Mouse (Mus musculus) intestine, embryonic 14.5 days (tissue): ENCODE measurements around the gene Aars. TPM values are rescaled to one million over a fixed set of nuclear protein-coding genes. Genes with fewer than 3 reads are reported as not detected.

Experiments
- ATAC-seq: fragments of 200-750 bp; cut with Nextera tagmentation; replicated peaks from 2 replicates; pipeline ENCODE4 v1.8.0; 2017; ENCODE audit warnings: low read depth, moderate number of reproducible peaks, moderate TSS enrichment, moderate library complexity; ENCODE audit not compliant: low FRiP score, low TSS enrichment
- DNase-seq: peaks from one replicate; pipeline ENCODE4 v3.0.0-alpha.2; 2018; ENCODE audit warnings: low spot score
- H3K27ac ChIP-seq: fragments of 300-500 bp; sonication (generic); 2 replicates; pipeline ENCODE4 v1.5.1; 2014; ENCODE audit warnings: low read depth, mild to moderate bottlenecking, control low read depth
- H3K27me3 ChIP-seq: fragments of 300-500 bp; sonication (generic); replicated peaks from 2 replicates; pipeline ENCODE4 v1.6.1; 2014; ENCODE audit warnings: low read length, control low read depth; ENCODE audit not compliant: control insufficient read depth, insufficient read depth
- H3K36me3 ChIP-seq: fragments of 300-500 bp; sonication (generic); 2 replicates; pipeline ENCODE4 v1.6.1; 2014; ENCODE audit warnings: low read length, control low read depth; ENCODE audit not compliant: control insufficient read depth, insufficient read depth
- H3K4me1 ChIP-seq: fragments of 300-500 bp; sonication (generic); replicated peaks from 2 replicates; pipeline ENCODE4 v1.6.1; 2014; ENCODE audit warnings: low read length, control low read depth, mixed read lengths; ENCODE audit not compliant: control insufficient read depth, insufficient read depth
- H3K4me2 ChIP-seq: fragments of 300-500 bp; sonication (generic); 2 replicates; pipeline ENCODE4 v1.6.1; 2014; ENCODE audit warnings: low read length
- H3K4me3 ChIP-seq: fragments of 300-500 bp; sonication (generic); 2 replicates; pipeline ENCODE4 v1.5.1; 2014; ENCODE audit warnings: low read depth, low read length, control low read depth, mixed read lengths
- H3K9ac ChIP-seq: fragments of 300-500 bp; sonication (generic); 2 replicates; pipeline ENCODE4 v1.6.1; 2014; ENCODE audit warnings: mild to moderate bottlenecking, low read length
- H3K9me3 ChIP-seq: fragments of 300-500 bp; sonication (generic); 2 replicates; pipeline ENCODE4 v1.6.1; 2016; ENCODE audit warnings: low read length, control low read depth; ENCODE audit not compliant: control insufficient read depth
- WGBS: fragments of 180-500 bp; shearing (Covaris S2); extraction: QIAGEN DNeasy Blood & Tissue Kit; methylation state at CpG from one replicate; pipeline ENCODE4 v1.1.7; 2014; 5-methylcytosine and 5-hydroxymethylcytosine counted together
- polyA plus RNA-seq: library from polyadenylated mRNA; unstranded; fragments of >200 nt; fragmentation: Nextera tagmentation; extraction: Ambion mirVana; gene quantifications from 2 replicates; pipeline ENCODE4 v1.2.1, GENCODE M21; 2014

Aars gene
- polyA plus RNA-seq, 1 experiment from 2014 or later: 52.7 TPM

GRCm38 (mm10) chr8:111027391-111027937, 5.5 kb upstream of the Aars start:
- under 1% methylated on average over 31 of the region's 31 CpGs for WGBS
- DNase-seq (peak; percentile 94), ATAC-seq (peak; percentile 89)
- Histone ChIP-seq H3K9ac (peak overlapping the region; percentile 65), H3K36me3 (no peaks in the 10 kb centered on the region), H3K27me3 (no peaks in the 10 kb centered on the region), H3K4me1 (peaks cover 8% of the 10 kb centered on the region; the same call in 1 of the 2 replicates), H3K4me3 (peak overlapping the region; percentile 89), H3K9me3 (no peaks in the 10 kb centered on the region), H3K4me2 (peak overlapping the region; percentile 73), H3K27ac (peak overlapping the region; percentile 60; the same call in 1 of the 2 replicates)

GRCm38 (mm10) chr8:111029589-111029988, 3.4 kb upstream of the Aars start:
- WGBS: 62% methylated on average over 4 of the region's 4 CpGs
- H3K9me3 ChIP-seq: no peaks in the 10 kb centered on the region
- no peak for DNase-seq
- H3K4me3 ChIP-seq: no peak overlapping the region
- peaks cover 11% of the 10 kb centered on the region for H3K4me1 ChIP-seq
- no peaks in the 10 kb centered on the region for H3K27me3 ChIP-seq
- no peak overlapping the region for H3K27ac ChIP-seq
- no peak for ATAC-seq
- no peak overlapping the region for H3K9ac ChIP-seq
- H3K4me2 ChIP-seq: no peak overlapping the region
- no peaks in the 10 kb centered on the region for H3K36me3 ChIP-seq

GRCm38 (mm10) chr8:111030045-111030444, 2.9 kb upstream of the Aars start:
- no peak overlapping the region for H3K4me2 ChIP-seq
- no peaks in the 10 kb centered on the region for H3K9me3 ChIP-seq
- H3K27me3 ChIP-seq: no peaks in the 10 kb centered on the region
- H3K27ac ChIP-seq: no peak overlapping the region
- ATAC-seq (no peak), DNase-seq (no peak)
- peaks cover 16% of the 10 kb centered on the region for H3K4me1 ChIP-seq
- 70% methylated on average over 6 of the region's 6 CpGs for WGBS
- H3K9ac ChIP-seq: no peak overlapping the region
- H3K36me3 ChIP-seq: no peaks in the 10 kb centered on the region
- H3K4me3 ChIP-seq: no peak overlapping the region

GRCm38 (mm10) chr8:111031572-111031971, 1.4 kb upstream of the Aars start, which contains the start of gene Ddx19b:
Gene Ddx19b (minus strand): TSS chr8:111031751.
- no peak within 1 kb of the TSS for H3K27ac ChIP-seq
- peaks cover 1% of the 10 kb centered on the region for H3K36me3 ChIP-seq
- no peak for DNase-seq
- H3K27me3 ChIP-seq: no peaks in the 10 kb centered on the region
- no peaks in the 10 kb centered on the region for H3K9me3 ChIP-seq
- H3K4me1 ChIP-seq: peaks cover 19% of the 10 kb centered on the region
- H3K4me3 ChIP-seq: no peak within 1 kb of the TSS
- 95% methylated on average over 19 of the region's 19 CpGs for WGBS
- H3K9ac ChIP-seq: no peak within 1 kb of the TSS
- H3K4me2 ChIP-seq: no peak within 1 kb of the TSS
- no peak for ATAC-seq

- ATAC-seq (peak; percentile 99), DNase-seq (peak; percentile 95)
- Histone ChIP-seq H3K27ac (peak overlapping the region; percentile 72), H3K9me3 (no peaks in the 10 kb centered on the region), H3K36me3 (peaks cover 22% of the 10 kb centered on the region), H3K4me3 (peak overlapping the region; percentile 77), H3K27me3 (no peaks in the 10 kb centered on the region), H3K9ac (peak overlapping the region; percentile 81), H3K4me2 (peak overlapping the region; percentile 79), H3K4me1 (peaks cover 11% of the 10 kb centered on the region)
- 5% methylated on average over 37 of the region's 37 CpGs for WGBS
Measured at GRCm38 (mm10) chr8:111033482-111034215, 705 bp downstream of the Aars start.

- no peaks in the 10 kb centered on the region for H3K27me3 ChIP-seq
- no peaks in the 10 kb centered on the region for H3K9me3 ChIP-seq
- ATAC-seq (peak; percentile 26; the same call in 1 of the 2 replicates), DNase-seq (no peak)
- peaks cover 28% of the 10 kb centered on the region for H3K36me3 ChIP-seq
- H3K4me2 ChIP-seq: peak overlapping the region; percentile 79
- H3K4me1 ChIP-seq: peaks cover 11% of the 10 kb centered on the region
- peak overlapping the region; percentile 77 for H3K4me3 ChIP-seq
- peak overlapping the region; percentile 72 for H3K27ac ChIP-seq
- 18% methylated on average over 12 of the region's 12 CpGs for WGBS
- peak overlapping the region; percentile 81 for H3K9ac ChIP-seq
Measured at GRCm38 (mm10) chr8:111034276-111034675, 1.3 kb downstream of the Aars start.

GRCm38 (mm10) chr8:111036591-111036990, 3.6 kb downstream of the Aars start:
- no peak overlapping the region for H3K27ac ChIP-seq
- WGBS: 94% methylated on average over 15 of the region's 15 CpGs
- no peak overlapping the region for H3K4me3 ChIP-seq
- H3K4me2 ChIP-seq: no peak overlapping the region
- DNase-seq (no peak), ATAC-seq (no peak)
- no peak overlapping the region for H3K9ac ChIP-seq
- peaks cover 51% of the 10 kb centered on the region for H3K36me3 ChIP-seq
- H3K27me3 ChIP-seq: no peaks in the 10 kb centered on the region
- peaks cover 11% of the 10 kb centered on the region for H3K4me1 ChIP-seq
- no peaks in the 10 kb centered on the region for H3K9me3 ChIP-seq

- no peak overlapping the region for H3K27ac ChIP-seq
- ATAC-seq (no peak), DNase-seq (no peak)
- peaks cover 100% of the 10 kb centered on the region for H3K36me3 ChIP-seq
- WGBS: 93% methylated on average over 19 of the region's 19 CpGs
- H3K9ac ChIP-seq: no peak overlapping the region
- no peak overlapping the region for H3K4me3 ChIP-seq
- H3K4me2 ChIP-seq: no peak overlapping the region
- no peaks in the 10 kb centered on the region for H3K9me3 ChIP-seq
- no peaks in the 10 kb centered on the region for H3K4me1 ChIP-seq
- H3K27me3 ChIP-seq: no peaks in the 10 kb centered on the region
Measured at GRCm38 (mm10) chr8:111042546-111042945, 9.6 kb downstream of the Aars start.
